Mouse (Mus musculus) hematopoietic stem cell, adult 5-6 weeks (primary cell): ENCODE measurements around the gene Ints4. TPM values are rescaled to one million over a fixed set of nuclear protein-coding genes. Genes with fewer than 3 reads are reported as not detected.
A peak's percentile ranks its signal among the peaks of the same experiment; 100 is the strongest.
"Not testable (repeated sequence)": the region's sequence is repeated elsewhere in the genome, so short reads cannot be mapped to it uniquely, and the experiment has no call there.

Source experiments
- ATAC-seq, 2 experiments: fragments of 125-278 bp in 1 of 2; replicated peaks in 1 of 2; 2 replicates each; pipeline ENCODE4 v1.8.0; 2016 to 2017; ENCODE audit warnings: inconsistent platforms in 2 of 2, mild to moderate bottlenecking in 2 of 2, moderate number of reproducible peaks in 2 of 2, low read depth in 1 of 2, moderate TSS enrichment in 1 of 2; ENCODE audit not compliant: low FRiP score in 2 of 2, poor library complexity in 2 of 2, severe bottlenecking in 2 of 2, insufficient read depth in 1 of 2, low TSS enrichment in 1 of 2
- total RNA-seq: library from RNA; stranded (forward); fragments of 172-1452, 232-1000 nt; gene quantifications from 2 replicates; pipeline ENCODE4 v1.2.3, GENCODE M21; 2017

Ints4 gene
- 51.4 and 55.4 TPM in 2 replicates for total RNA-seq

DNA sequence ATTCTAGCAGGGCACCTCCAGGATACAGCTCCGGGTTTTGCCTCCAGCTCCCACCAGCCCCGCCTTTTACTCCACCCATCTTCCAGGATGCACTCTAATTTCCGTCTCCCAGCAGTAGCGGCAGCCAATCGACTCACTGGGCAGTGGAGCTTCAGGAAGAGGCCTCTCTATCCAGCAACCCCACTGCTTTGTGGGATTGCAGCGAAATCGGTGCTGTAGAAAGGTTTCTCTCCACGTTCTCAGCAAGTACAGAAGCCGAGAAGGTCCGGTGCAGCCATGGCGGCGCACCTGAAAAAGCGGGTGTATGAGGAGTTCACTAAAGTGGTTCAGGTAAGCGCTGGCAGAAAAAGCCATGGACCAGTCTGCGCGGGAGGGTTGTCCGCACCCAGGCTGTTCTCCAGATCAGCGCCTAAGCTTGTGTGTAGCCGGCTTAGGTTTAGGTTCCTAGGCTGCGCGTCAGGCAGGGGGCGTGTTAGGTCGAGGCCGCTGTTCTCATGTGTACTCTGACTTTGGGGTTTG is at the start of gene Ints4:
TSS of gene Ints4 (plus strand) at position 136 of the 519 bp plus-strand sequence.
- ATAC-seq, result peak; percentile 98 to 99

DNA sequence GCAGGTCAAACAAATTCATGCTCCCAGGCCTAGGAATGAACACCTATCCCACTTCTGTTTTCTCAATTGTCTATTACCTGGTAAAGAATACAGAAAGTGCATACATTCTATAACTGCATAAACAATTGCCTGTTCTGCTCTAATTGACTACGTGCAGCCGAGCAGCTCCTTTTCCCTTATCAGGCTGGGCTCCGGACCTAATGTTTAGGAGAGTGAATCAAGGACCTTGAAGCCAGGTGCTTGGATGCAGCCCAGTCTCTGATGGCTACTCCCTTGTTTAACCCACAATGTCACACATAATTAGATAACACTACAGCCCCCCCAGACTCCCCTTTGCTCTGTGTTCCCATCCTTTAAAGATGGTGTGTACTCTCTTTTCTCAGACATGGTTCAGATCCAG is 47.2 kb upstream of the Ints4 start:
- ATAC-seq, result not testable (repeated sequence)

DNA sequence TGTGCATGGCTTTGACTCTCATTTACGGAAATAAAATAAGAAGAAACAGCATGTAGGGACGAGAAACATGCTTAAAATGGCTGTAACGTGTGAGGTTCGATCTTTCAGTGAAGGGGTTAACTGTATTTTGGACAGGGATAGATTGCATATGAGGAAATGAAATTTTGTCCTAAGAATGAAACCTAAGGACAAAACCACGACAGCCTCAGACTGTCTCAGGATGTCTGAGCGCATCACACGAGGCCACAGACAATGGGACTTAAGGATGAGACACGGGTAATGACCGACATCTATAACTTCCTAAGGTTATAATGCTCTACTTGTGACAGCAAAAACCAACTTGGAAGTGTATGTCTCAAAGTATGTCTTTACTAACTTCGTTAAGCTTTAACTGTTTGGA is 46.2 kb upstream of the Ints4 start:
- ATAC-seq, result no peak

DNA sequence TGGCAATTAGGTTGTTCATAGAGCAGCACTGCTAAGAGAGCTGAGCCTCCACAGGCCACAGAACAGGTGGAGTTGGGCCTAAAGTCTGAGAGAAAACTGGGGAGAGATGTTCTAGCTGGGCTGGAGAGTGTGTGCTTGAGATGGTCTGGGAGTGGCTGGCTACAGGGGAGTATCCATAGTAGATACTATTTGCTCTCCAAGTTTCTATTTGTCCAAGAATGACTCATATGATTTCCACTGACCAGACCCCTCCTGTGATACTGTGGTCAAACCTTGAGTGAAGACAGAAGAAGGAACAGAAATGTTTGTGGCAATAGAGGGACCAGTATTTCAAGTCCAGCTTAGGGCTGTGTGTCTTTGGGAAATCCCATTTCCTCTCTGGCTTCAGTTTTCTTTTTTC is 41.8 kb upstream of the Ints4 start:
- no peak for ATAC-seq

DNA sequence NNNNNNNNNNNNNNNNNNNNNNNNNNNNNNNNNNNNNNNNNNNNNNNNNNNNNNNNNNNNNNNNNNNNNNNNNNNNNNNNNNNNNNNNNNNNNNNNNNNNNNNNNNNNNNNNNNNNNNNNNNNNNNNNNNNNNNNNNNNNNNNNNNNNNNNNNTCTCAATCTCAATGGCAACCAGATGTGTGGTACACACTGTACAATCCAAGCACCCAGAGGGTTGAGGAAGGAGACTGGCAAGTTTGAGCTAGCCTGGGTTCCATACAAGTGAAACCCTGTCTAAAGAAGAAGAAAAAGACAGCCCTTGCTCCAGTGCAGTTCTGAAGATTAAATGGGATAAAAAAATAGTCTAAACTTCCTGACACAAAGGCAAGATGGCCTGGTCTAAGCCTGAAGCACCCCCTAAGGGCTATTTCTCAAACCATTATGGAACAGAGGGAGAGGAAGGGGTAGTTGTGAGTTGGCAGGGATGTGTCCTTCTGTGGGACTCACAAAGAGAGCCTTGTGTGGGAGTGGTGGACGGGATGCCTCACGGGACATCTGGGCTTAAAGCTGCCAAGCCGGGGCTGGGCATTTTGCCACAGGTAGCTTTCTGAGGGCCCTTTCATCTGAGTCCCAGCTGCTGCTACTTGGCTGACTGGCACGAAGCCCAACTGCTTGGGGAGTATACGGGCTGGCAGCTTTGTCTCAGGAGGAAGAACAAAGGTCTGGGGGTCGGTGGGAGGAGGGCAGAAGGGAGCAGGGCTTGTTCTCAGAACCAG is 34.4 kb upstream of the Ints4 start:
- peak; percentile 55 to 58; a peak in 3 of 4 replicates for ATAC-seq

DNA sequence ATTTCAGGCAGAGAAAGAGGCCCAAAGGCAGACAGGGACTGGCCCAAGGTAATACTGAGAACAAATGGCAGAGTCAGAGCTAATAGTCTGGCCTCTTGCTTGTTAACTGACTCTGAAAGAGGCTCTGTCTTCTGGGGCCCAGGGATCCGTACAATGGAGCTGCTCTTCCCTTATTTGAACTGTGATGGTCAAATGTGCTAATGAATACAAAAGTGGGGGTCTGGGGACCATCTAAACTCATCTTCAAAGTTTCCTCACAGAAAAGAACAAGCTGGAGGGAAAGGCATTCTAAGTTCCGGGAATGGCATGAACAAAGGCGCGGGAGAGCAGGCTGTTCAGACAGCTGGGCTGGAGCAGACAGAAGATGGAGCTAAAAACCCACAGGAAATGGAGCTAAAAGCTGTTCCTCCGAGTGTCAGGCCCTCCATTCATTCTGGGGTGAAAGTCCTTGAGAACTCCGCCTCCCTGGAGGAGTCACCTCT is 33.7 kb upstream of the Ints4 start:
- no peak for ATAC-seq

DNA sequence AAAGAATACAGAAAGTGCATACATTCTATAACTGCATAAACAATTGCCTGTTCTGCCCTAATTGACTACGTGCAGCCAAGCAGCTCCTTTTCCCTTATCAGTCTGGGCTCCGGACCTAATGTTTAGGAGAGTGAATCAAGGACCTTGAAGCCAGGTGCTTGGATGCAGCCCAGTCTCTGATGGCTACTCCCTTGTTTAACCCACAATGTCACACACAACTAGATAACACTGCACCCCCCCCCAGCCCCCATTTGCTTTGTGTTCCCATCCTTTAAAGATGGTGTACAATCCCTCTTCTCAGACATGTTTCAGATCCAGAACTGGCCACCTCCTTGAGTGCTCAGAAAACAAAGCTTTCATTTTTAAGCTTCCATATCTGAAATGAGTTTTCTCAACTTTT is 29.7 kb upstream of the Ints4 start, which contains the start of gene Kctd14:
TSS of gene Kctd14 (plus strand) at position 301 of the 400 bp plus-strand sequence.
- ATAC-seq, result not testable (repeated sequence)

DNA sequence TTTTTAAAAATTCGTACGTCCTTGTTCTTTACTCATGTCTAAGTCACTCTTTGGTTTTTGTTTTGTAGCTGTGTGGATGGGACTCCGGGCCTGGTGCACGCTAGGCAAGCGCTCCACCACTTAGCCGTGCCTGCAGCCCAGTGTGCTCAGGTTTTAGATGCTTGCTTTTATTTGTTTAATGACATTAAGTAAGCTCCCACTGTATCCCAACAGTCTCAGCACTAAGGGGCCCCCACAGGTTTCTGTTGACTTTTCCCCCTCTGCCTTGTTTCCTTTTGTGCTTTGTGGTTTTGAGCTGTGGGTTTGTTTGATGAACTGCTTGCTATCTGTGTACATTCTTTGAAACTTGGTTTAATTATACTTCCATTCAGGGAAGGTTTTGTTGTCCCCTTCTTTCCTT is 28.6 kb upstream of the Ints4 start:
- no peak for ATAC-seq

DNA sequence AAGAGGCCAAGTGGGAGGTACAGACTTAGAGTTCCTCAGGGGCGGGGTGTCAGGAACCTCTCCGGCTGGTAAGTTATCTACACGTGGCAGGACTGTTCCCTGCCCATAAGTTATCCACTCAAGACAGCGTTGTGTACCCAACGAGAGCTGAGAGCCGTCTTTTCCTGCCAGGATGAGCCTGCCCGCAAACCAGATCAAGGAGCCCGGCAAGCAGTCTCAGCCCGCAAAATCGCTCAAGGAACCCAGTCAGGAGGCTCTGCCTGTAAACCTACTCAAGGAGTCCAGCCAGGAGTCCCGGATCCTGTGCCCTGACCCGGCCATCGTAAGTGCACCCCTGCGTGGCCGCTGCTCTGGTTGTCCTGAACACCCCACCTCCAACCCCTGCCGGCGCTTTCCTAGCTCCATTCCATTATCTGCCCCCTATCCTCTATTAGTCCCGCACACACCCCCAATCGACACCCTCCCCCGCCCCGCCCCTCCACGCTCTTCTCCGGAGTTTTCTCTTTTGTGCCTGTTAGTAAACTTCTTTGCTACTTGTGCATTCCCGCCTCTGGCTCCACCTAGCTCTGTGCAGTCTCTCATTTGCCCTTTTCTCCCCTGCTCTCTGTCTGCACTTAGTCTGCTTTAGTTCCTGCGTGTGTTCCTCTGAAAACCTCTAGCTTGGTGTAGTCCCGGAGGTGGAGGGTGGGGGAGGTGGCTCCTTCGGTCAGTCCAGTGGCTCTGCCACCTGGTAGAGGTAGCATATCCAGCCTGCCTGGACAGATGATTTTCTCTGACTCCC is 27.4 kb upstream of the Ints4 start:
- ATAC-seq, result peak; percentile 67 to 80

DNA sequence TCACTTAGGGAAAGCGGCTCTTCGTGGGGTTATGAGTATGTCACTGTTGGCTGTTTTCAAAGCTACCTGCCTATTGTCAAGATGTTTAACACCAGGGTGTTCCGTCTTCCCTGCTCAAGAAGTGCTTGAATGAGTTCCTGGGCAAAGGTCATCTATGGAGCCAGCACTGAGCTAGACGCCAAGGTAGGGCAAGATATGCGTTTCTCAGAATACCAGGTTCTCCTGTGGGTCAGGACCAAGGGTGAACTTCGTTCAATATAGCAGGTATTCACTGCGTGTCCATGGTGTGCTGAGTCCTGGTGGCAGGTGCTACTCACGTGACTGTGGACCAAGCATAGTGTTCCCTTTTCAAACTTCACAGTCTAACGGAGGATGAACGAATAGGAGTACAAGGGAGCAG is 26.0 kb upstream of the Ints4 start:
- no peak for ATAC-seq

DNA sequence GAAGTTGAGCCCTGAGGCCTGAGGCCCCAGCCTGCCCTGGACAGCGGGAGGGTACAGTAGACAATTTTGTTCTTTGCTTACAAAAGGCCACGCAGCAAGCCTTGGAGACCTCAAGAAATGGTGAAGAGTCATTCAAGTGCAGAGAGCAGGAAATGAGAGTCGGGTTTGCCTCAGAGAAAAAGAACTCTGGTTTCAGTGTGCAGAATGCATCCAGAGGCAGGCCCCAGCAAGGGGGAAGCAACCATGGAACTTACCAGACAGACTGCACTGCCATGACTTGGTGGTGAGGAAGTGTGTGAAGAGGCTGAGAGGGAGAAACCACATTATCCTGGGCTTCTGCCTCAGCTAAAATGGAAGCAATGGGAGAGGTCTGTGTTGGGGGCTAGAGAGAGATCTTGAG is 25.2 kb upstream of the Ints4 start:
- peak; percentile 12 to 35; a peak in 2 of 4 replicates for ATAC-seq

DNA sequence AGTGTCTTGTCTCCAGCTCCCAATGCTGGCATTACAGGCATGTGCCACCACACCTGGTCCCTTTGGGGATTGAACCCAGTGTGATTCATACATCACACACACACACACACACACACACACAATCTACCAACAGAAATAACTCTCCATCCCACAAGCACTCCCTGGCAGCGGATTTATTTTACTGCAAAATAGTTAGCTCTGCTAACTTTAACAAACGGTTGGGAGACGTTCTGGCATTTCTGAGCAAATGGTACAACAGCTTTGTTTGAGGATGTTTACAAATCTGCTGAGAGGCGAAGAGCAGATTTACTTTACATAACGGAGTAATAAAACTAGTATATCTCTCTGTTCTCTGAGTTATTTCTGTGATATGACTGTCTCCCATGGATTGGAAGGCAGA is 7.8 kb upstream of the Ints4 start:
- no peak for ATAC-seq

DNA sequence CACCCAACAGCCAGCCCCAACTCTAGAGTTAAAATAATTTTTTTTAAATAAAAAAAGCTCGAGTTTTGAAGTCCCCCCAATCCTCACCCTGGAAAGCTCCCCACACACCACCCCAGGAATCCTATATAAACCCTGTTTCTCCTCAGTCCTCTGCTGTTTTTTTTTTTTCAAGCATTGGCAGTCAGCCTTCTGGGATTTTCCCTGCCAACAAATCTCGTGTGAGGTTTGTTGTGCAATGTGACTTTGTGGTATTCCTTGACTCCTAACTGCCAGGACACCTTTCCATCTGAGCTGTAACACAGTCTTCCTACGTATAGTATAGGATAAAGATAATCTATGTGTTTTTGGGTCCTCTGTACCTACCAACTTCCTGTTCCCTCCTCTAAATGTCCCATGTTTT is 1.4 kb upstream of the Ints4 start:
- ATAC-seq, result no peak

DNA sequence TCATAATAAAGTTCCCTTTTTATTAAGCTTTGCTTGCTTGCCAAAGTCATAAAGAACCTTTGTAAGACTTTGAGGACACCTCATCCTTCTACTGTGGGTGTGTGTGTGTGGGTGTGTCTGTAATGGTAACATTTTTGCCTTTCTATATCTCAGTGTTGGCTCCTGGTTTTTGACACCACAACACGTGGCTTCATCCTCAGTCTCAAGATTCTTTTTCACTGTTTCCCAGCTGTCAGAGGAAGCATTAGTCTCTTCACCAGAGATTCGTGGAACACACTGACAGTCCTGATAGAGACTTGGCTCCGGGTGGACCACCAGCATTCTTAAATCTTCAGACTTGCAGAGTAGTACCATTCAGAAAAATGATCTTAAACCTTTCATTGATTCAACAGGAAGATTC is 466 bp upstream of the Ints4 start:
- no peak for ATAC-seq

DNA sequence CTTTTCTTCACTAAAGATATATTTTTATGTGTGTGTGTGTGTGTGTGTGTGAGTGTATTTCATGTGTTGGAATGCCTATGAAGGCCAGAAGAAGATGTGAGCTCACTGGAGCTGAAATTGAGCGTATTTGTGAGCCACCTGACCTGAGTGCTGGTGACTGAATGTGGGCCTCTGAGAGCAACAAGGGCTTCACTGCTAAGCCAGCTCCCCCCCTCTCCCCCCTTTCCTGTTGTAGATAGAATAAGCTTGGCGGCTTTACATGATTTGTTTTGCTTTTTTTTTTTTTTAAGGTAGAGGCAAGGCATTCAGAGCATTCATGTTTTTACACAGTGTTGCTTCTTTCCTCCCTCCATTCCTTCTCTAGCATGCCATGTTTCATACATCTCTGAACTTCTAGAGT is 2.6 kb downstream of the Ints4 start:
- ATAC-seq, result no peak

DNA sequence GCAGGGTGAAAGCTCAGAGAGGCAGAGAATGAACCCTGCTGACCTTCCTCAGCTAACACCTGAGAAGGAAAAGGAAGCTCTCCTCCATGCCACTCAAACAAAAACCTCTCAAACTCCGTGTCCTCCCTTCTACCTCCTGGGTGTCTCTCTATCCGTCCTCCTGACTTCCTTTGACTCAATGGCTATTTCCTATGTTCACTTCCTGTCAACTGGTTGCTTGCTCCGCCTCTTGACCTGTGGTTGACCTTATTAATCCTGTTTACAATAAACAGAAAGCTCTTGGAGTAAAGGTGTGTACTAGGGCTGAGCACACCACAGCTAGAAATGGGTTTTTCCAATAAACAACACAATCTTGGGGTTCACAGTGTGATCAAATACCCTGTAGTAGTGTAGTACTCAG is 10.4 kb downstream of the Ints4 start:
- no peak for ATAC-seq

DNA sequence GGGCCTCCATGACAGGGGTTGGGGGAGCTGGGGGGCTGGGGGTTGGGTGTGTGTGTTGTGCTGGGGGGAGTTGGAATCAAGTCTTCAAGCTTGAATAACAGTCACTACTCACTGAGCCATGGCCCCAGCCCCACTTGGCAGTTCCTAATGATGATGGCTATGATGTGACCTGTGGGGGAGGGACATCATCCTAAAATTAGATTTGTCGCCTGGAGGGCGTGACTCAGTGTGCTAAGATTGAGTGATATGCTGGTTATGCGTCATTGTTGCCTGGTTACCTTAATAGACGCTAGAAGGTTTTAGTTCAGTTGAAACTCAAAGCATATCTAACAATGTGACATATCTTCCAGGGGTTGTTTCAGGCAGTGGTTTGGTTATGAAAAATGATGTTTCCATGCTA is 11.7 kb downstream of the Ints4 start:
- ATAC-seq, result no peak

DNA sequence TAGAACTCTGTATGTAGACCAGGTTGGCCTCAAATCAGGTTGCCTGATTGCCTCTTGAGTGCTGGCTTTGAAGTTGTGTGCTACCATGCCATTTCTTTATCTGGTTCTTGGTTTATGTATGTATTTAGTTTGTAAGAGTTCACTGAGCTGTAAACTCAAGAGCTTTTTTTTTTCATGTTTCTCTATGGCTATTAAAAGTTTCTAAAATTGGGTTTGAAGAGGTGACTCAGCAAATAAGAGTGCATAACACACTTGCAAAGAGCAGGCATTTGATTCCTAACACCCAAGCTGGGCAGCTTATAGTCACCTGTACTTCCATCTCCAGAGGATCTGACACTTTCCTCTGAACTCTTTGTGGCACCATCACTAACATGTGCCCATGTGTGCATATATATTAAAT is 14.3 kb downstream of the Ints4 start:
- ATAC-seq, result no peak
